Mouse (Mus musculus) stomach, postnatal 0 days (tissue): Measurements from ENCODE around the gene Lce1m. TPM values are rescaled to one million over a fixed set of nuclear protein-coding genes. Genes with fewer than 3 reads are reported as not detected.

Experiments
- ATAC-seq: fragments of 200-750 bp; cut with Nextera tagmentation; 2 replicates; pipeline ENCODE4 v1.8.0; 2017; ENCODE audit not compliant: low FRiP score, low TSS enrichment
- DNase-seq: peaks from one replicate; pipeline ENCODE4 v3.0.0-alpha.2; 2016; ENCODE audit warnings: low spot score
- H3K27ac ChIP-seq: fragments of 300-500 bp; sonication (generic); replicated peaks from 2 replicates; pipeline ENCODE4 v1.5.1; 2014; ENCODE audit warnings: mild to moderate bottlenecking, control low read depth
- H3K27me3 ChIP-seq: fragments of 300-500 bp; sonication (generic); 2 replicates; pipeline ENCODE4 v1.6.1; 2014; ENCODE audit warnings: low read length; ENCODE audit not compliant: control insufficient read depth, insufficient read depth
- H3K36me3 ChIP-seq: fragments of 300-500 bp; sonication (generic); 2 replicates; pipeline ENCODE4 v1.6.1; 2014; ENCODE audit warnings: low read length, mixed read lengths; ENCODE audit not compliant: control insufficient read depth, insufficient read depth
- H3K4me1 ChIP-seq: fragments of 300-500 bp; sonication (generic); replicated peaks from 2 replicates; pipeline ENCODE4 v1.6.1; 2014; ENCODE audit warnings: antibody characterized with exemption; ENCODE audit not compliant: control insufficient read depth, insufficient read depth
- H3K4me2 ChIP-seq: fragments of 300-500 bp; sonication (generic); replicated peaks from 2 replicates; pipeline ENCODE4 v1.6.1; 2014; ENCODE audit warnings: low read depth, mild to moderate bottlenecking, control low read depth, moderate library complexity
- H3K4me3 ChIP-seq: fragments of 300-500 bp; sonication (generic); 2 replicates; pipeline ENCODE4 v1.5.1; 2014; ENCODE audit warnings: low read depth, low read length, control low read depth
- H3K9ac ChIP-seq: fragments of 300-500 bp; sonication (generic); 2 replicates; pipeline ENCODE4 v1.6.1; 2014; ENCODE audit warnings: mild to moderate bottlenecking, low read length, control low read depth, mixed read lengths
- H3K9me3 ChIP-seq: fragments of 300-500 bp; sonication (generic); 2 replicates; pipeline ENCODE4 v1.6.1; 2016; ENCODE audit warnings: low read length; ENCODE audit not compliant: control insufficient read depth
- CTCF ChIP-seq: IDR thresholded peaks from 2 replicates; pipeline ENCODE4 v1.5.1; 2016; ENCODE audit warnings: antibody characterized with exemption, low read depth, mild to moderate bottlenecking, moderate library complexity
- EP300 ChIP-seq: optimal IDR thresholded peaks from 2 replicates; pipeline ENCODE3; 2016; ENCODE audit warnings: antibody characterized with exemption
- WGBS: fragments of 180-500 bp; shearing (Covaris S2); extraction: QIAGEN DNeasy Blood & Tissue Kit; methylation state at CpG from one replicate; pipeline ENCODE4 v1.1.7; 2014; 5-methylcytosine and 5-hydroxymethylcytosine counted together
- polyA plus RNA-seq: library from polyadenylated mRNA; unstranded; fragments of >200 nt; fragmentation: Nextera tagmentation; extraction: Ambion mirVana; gene quantifications from 2 replicates; pipeline ENCODE4 v1.2.1, GENCODE M21; 2015

The Lce1m gene
- polyA plus RNA-seq, 1 experiment from 2014 or later: 376 TPM

DNA sequence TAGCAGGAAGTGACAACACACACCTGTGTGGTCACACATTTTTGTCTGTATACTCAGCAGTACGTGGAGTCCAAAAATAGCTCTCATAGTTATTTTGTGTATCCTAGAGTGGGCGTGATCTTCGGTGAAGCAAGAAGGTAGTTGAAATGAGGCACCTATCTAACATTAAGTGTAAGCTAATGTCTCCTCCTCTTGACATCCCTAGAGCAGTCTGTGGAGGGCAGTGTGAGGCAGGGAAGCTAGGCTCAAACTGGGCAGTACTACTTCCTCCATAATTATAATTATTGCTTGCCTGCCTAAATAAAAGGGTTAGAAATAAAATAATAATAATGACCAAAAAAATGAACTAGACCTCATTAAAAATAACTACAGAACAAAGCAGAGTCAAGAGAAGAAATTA, 18.2 kb downstream of the Lce1m start:
- 54% methylated on average over 3 of the region's 3 CpGs for WGBS
- H3K36me3 ChIP-seq: no peaks in the 10 kb centered on the region
- ATAC-seq: no peak

DNA sequence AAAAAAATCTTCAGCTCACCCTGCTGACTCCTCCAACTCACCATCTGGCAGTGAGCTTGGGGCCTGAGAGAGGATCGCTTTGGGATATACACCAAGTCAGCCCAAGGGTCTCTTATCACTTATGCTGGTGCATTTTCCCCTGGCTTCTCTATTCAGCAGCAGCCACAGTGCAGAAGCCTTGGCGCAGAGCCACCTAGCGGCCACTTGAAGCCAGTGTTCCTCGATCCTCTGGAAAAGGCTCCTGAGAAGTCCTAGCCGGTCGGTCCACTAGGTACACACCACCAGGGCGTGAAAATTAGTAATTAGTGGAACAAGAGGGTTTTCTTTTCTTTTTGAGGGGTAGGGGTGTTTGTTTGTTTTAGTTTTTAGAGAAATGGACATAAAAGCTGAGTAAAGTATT, 20.2 kb downstream of the Lce1m start:
- Histone ChIP-seq H3K36me3 (no peaks in the 10 kb centered on the region), H3K4me3 (no peak overlapping the region), H3K4me2 (no peak overlapping the region), H3K4me1 (no peaks in the 10 kb centered on the region), H3K9ac (no peak overlapping the region), H3K9me3 (no peaks in the 10 kb centered on the region), H3K27me3 (no peaks in the 10 kb centered on the region), H3K27ac (no peak overlapping the region)
- WGBS: 4% methylated on average over 7 of the region's 7 CpGs
- DNase-seq (peak; percentile 67), ATAC-seq (peak; percentile 72)
- TF ChIP-seq CTCF (peak; percentile 89), EP300 (no peak)

More for the DNA sequence above, 18.2 kb downstream of the Lce1m start:
- Histone ChIP-seq H3K4me2 (no peak overlapping the region), H3K9me3 (no peaks in the 10 kb centered on the region), H3K27me3 (no peaks in the 10 kb centered on the region), H3K27ac (no peak overlapping the region), H3K4me1 (no peaks in the 10 kb centered on the region), H3K4me3 (no peak overlapping the region), H3K9ac (no peak overlapping the region)
- no peak for DNase-seq
- TF ChIP-seq EP300 (no peak), CTCF (peak; percentile 44)

DNA sequence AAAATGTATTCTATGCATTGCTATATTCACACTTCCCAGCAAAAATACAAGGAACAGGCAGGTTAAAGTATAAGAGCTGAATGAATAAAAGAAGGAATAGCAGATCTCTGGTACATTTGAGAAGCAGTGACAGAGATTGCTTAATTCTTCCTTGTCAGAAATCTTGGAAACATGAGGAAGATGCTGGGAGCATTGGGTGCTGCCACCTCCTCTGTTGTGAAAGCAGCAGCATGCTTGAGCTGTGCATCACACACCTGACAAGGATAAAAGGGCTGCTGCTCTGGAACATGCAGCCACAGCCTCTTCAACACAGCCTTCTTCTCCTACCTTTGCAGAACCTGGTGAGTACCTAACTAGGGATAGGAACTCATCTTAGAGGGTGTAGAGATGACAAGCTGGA, 26.9 kb downstream of the Lce1m start, which contains the start of gene Lce3f:
Gene Lce3f (plus strand): TSS at position 301 of the 400 bp plus-strand sequence.
- Histone ChIP-seq H3K4me3 (no peak within 1 kb of the TSS), H3K27me3 (no peaks in the 10 kb centered on the region), H3K36me3 (no peaks in the 10 kb centered on the region), H3K4me2 (no peak within 1 kb of the TSS), H3K4me1 (no peaks in the 10 kb centered on the region), H3K9ac (no peak within 1 kb of the TSS), H3K27ac (no peak within 1 kb of the TSS), H3K9me3 (no peaks in the 10 kb centered on the region)
- DNase-seq (no peak), ATAC-seq (no peak)
- TF ChIP-seq EP300 (no peak), CTCF (no peak)

DNA sequence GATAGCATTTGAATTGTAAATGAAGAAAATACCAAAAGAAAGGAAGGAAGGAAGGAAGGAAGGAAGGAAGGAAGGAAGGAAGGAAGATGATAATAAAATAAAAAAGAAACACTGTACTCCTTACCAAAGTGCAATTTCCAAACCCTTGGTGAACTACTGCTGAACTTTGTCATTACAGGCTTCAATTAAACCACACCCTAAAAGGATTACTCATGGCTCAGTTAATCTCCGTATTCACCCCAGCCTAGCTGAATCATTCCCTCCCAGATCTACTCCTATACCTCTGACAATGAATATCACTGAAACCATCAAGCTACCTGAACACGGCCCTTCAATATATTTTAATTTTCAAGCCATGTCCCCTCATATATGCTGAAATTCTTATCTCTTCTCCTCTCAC, 40.4 kb downstream of the Lce1m start:
- H3K36me3 ChIP-seq: no peaks in the 10 kb centered on the region
- WGBS: 51% methylated on average over 2 of the region's 2 CpGs
- no peak overlapping the region for H3K4me3 ChIP-seq
- no peaks in the 10 kb centered on the region for H3K27me3 ChIP-seq
- DNase-seq: no peak
- peak; percentile 63; the same call in 1 of the 2 replicates for ATAC-seq
- TF ChIP-seq EP300 (peak; percentile 63), CTCF (no peak)
- H3K9ac ChIP-seq: no peak overlapping the region
- no peaks in the 10 kb centered on the region for H3K9me3 ChIP-seq
- no peak overlapping the region for H3K4me2 ChIP-seq
- H3K27ac ChIP-seq: 0 out of 2 replicates have a peak overlapping the region, but pooled peaks have one; percentile 49
- H3K4me1 ChIP-seq: no peaks in the 10 kb centered on the region

Other genes with a start within 250 kb of the Lce1m start
- 369 and 377 TPM in 2 replicates for gene Lce1i, start 240.2 kb downstream of the Lce1m start, polyA plus RNA-seq
- gene Lce1j, start 228.5 kb downstream of the Lce1m start, polyA plus RNA-seq: 175 and 184 TPM in 2 replicates
- 86.3 and 98.5 TPM in 2 replicates for gene Lce1k, start 211.2 kb downstream of the Lce1m start, polyA plus RNA-seq
- 108 and 133 TPM in 2 replicates for gene Kprp, start 191.8 kb downstream of the Lce1m start, polyA plus RNA-seq
- gene Lce1l, start 167.8 kb downstream of the Lce1m start, polyA plus RNA-seq: 247 and 250 TPM in 2 replicates
- 30.7 and 33.6 TPM in 2 replicates for gene 2310050C09Rik, start 148.8 kb downstream of the Lce1m start, polyA plus RNA-seq
- 1,230 and 1,305 TPM in 2 replicates for gene Lce3a, start 92.8 kb downstream of the Lce1m start, polyA plus RNA-seq
- 847 and 849 TPM in 2 replicates for gene Lce3b, start 86.1 kb downstream of the Lce1m start, polyA plus RNA-seq
- gene Lce3c, start 74.6 kb downstream of the Lce1m start, polyA plus RNA-seq: 1,477 and 1,491 TPM in 2 replicates
- gene Lce3d, start 61.7 kb downstream of the Lce1m start, polyA plus RNA-seq: 246 and 293 TPM in 2 replicates
- gene Lce3e, start 52.0 kb downstream of the Lce1m start, polyA plus RNA-seq: 1,443 and 1,461 TPM in 2 replicates
- 3,312 and 3,341 TPM in 2 replicates for gene Lce3f, start 26.8 kb downstream of the Lce1m start, polyA plus RNA-seq
- 1,801 and 2,041 TPM in 2 replicates for gene Crct1, start 3.4 kb downstream of the Lce1m start, polyA plus RNA-seq
- 0.05 and 0.08 TPM in 2 replicates for gene Gm4858, start 49.8 kb upstream of the Lce1m start, polyA plus RNA-seq
- gene Crnn, start 125.7 kb upstream of the Lce1m start, polyA plus RNA-seq: 3.3 and 3.7 TPM in 2 replicates
- gene Flg2, start 178.2 kb upstream of the Lce1m start, polyA plus RNA-seq: 0.17 and 0.29 TPM in 2 replicates